Mouse (Mus musculus): Measurements from ENCODE around the gene Nicn1. TPM values are rescaled to one million over a fixed set of nuclear protein-coding genes. Genes with fewer than 3 reads are reported as not detected.
A peak's percentile ranks its signal among the peaks of the same experiment; 100 is the strongest.
"Not testable (repeated sequence)": the region's sequence is repeated elsewhere in the genome, so short reads cannot be mapped to it uniquely, and the experiment has no call there.

Nicn1 gene
- polyA plus RNA-seq, 1 experiment from 2014 or later: 46.9 TPM

DNA sequence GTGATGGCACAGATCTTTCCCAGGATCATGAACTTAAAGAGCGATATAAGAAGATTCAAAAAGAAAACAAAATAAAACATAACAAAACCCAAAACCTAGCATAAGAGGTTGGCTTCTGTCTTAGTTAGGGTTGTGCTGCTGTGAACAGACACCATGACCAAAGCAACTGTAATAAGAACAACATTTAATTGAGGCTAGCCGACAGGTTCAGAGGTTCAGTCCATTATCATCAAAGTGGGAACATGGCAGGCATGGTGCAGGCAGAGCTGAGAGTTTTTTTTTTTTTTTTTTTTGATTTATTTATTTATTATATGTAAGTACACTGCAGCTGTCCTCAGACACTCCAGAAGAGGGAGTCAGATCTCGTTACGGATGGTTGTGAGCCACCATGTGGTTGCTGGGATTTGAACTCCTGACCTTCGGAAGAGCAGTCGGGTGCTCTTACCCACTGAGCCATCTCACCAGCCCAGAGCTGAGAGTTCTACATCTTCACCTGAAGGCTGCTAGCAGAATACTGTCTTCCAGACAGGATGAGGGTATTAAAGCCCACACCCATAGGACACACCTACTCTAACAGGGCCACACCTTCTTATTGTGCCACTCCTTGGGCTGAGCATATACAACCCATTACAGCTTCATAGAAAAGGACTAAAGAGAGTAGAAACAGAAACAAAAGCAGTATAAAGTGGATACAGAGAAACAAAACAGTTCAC is 2.5 kb upstream of the Nicn1 start:
- 92% methylated on average over 4 of the region's 6 CpGs for WGBS

DNA sequence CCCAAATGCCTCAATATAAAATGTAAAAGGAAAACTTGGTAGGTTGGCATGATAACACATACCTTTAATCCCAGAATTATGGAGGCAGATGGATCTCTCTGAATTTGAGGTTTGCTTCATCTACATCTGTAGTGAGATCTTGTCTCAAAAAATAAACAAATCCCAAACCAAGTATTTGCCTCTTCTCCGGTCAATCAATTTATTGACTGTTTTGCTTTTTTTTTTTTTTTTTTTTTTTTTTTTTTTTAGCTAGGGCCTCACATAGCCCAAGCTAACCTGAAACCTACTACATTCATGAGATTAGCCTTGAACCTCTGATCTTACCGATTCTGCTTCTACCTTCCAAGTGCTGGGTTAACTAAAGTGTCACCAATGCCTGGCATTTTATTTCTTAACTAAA is 882 bp upstream of the Nicn1 start:
- Histone ChIP-seq H3K4me1 (ENCODE audit: control insufficient read depth, insufficient read depth, low read length) (no peaks in the 10 kb centered on the region; the same call in 1 of the 2 replicates), H3K9ac (replicated peaks; ENCODE audit: low read depth, low read length) (no peak overlapping the region), H3K27me3 (ENCODE audit: control insufficient read depth, insufficient read depth, low read length) (no peaks in the 10 kb centered on the region), H3K4me2 (replicated peaks; ENCODE audit: low read depth, low read length) (peak overlapping the region; percentile 33; the same call in 1 of the 2 replicates), H3K9me3 (ENCODE audit: control insufficient read depth, low read depth, low read length) (no peaks in the 10 kb centered on the region), H3K36me3 (ENCODE audit: control insufficient read depth, insufficient read depth, low read length) (no peaks in the 10 kb centered on the region), H3K27ac (ENCODE audit: low read length) (no peak overlapping the region), H3K4me3 (ENCODE audit: low read depth, low read length) (no peak overlapping the region)
- ATAC-seq (ENCODE audit: insufficient number of reproducible peaks, insufficient read depth, low FRiP score, low read depth): no peak
- 62% methylated on average over 2 of the region's 2 CpGs for WGBS

More for the DNA sequence above, 2.5 kb upstream of the Nicn1 start:
- H3K4me3 ChIP-seq (ENCODE audit: low read depth, low read length); H3K4me1 ChIP-seq (ENCODE audit: control insufficient read depth, insufficient read depth, low read length); H3K4me2 ChIP-seq (replicated peaks; ENCODE audit: low read depth, low read length); H3K36me3 ChIP-seq (ENCODE audit: control insufficient read depth, insufficient read depth, low read length); ATAC-seq (ENCODE audit: insufficient number of reproducible peaks, insufficient read depth, low FRiP score, low read depth); H3K9me3 ChIP-seq (ENCODE audit: control insufficient read depth, low read depth, low read length); H3K27me3 ChIP-seq (ENCODE audit: control insufficient read depth, insufficient read depth, low read length); H3K9ac ChIP-seq (replicated peaks; ENCODE audit: low read depth, low read length); H3K27ac ChIP-seq (ENCODE audit: low read length): not testable (repeated sequence)

DNA sequence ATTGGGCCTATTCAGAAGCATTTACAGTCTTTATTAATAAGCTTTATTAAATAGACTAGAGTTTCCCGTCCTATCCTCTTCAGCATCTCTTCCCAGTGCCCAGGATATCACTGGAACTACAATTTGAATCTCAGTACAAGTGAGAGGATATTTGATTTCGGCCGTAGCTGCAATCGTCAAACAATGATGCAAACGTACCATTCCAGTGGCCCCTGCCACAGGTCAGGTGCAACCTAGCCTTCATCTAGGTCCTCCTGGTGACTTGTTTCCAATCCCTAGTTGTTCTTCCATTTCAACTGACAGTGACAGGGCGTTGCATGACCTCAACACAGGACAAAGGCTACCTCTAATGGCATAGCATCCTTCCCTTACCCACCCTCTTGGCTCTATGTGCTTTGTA is 544 bp downstream of the Nicn1 start:
- Histone ChIP-seq H3K27me3 (ENCODE audit: control insufficient read depth, insufficient read depth, low read length) (no peaks in the 10 kb centered on the region), H3K9me3 (ENCODE audit: control insufficient read depth, low read depth, low read length) (no peaks in the 10 kb centered on the region), H3K36me3 (ENCODE audit: control insufficient read depth, insufficient read depth, low read length) (no peaks in the 10 kb centered on the region; the same call in 1 of the 2 replicates), H3K9ac (replicated peaks; ENCODE audit: low read depth, low read length) (no peak overlapping the region), H3K4me2 (replicated peaks; ENCODE audit: low read depth, low read length) (peak overlapping the region; percentile 44), H3K27ac (ENCODE audit: low read length) (peak overlapping the region; percentile 18; the same call in 1 of the 2 replicates), H3K4me3 (ENCODE audit: low read depth, low read length) (peak overlapping the region; percentile 40), H3K4me1 (ENCODE audit: control insufficient read depth, insufficient read depth, low read length) (no peaks in the 10 kb centered on the region; the same call in 1 of the 2 replicates)
- 49% methylated on average over 6 of the region's 6 CpGs for WGBS
- ATAC-seq (ENCODE audit: insufficient number of reproducible peaks, insufficient read depth, low FRiP score, low read depth): no peak

DNA sequence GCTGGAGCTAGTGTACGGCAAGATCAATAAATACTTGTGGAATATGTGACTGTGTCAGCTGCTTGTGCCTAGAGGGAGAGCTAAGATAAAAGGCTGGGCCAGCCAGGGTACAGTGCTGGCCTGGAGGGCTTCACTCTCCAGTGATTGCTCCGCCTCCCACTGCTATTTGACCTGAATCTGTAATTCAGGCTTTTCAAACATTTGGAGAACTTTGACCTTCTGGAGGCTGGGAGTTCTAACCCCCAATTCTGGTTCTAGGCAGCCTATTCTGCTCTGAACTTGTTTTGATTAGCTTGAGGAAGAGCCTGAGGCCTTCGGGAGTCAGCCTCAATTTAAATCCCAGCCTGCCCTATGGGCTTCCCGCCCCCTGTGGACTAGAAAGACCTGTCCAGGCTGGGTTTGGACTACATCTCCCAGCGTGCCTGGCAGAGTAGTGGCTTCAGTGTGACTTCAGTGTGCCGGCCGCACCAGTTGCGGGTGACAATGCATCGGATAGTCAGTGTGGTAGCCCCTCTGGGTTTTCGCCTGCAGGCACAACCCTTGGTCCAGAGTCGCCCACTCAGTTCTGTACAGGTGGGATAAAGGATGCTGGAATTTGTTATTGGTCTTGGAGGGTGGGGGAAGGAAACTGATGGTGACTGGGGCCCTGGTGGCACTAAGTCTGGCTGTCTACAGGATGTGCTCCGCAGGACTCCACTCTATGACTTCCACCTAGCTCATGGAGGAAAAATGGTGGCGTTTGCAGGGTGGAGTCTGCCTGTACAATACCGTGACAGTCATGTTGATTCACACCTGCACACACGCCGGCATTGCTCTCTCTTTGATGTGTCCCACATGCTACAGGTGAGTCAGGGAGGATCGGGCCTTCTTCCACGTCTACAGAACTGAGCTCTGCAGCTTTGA is 6.5 kb downstream of the Nicn1 start, which contains the start of gene Amt:
Gene Amt (plus strand): TSS at position 401 of the 903 bp plus-strand sequence.
- Histone ChIP-seq H3K36me3 (ENCODE audit: control insufficient read depth, insufficient read depth, low read length) (peaks cover 2% of the 10 kb centered on the region), H3K27me3 (ENCODE audit: control insufficient read depth, insufficient read depth, low read length) (no peaks in the 10 kb centered on the region), H3K9ac (replicated peaks; ENCODE audit: low read depth, low read length) (no peak within 1 kb of the TSS), H3K27ac (ENCODE audit: low read length) (peak within 1 kb of the TSS; percentile 74), H3K9me3 (ENCODE audit: control insufficient read depth, low read depth, low read length) (no peaks in the 10 kb centered on the region), H3K4me1 (ENCODE audit: control insufficient read depth, insufficient read depth, low read length) (no peaks in the 10 kb centered on the region), H3K4me2 (replicated peaks; ENCODE audit: low read depth, low read length) (peak within 1 kb of the TSS; percentile 25), H3K4me3 (ENCODE audit: low read depth, low read length) (peak within 1 kb of the TSS; percentile 25; the same call in 1 of the 2 replicates)
- ATAC-seq (ENCODE audit: insufficient number of reproducible peaks, insufficient read depth, low FRiP score, low read depth): peak; percentile 81
- 21% methylated on average over 18 of the region's 18 CpGs for WGBS

DNA sequence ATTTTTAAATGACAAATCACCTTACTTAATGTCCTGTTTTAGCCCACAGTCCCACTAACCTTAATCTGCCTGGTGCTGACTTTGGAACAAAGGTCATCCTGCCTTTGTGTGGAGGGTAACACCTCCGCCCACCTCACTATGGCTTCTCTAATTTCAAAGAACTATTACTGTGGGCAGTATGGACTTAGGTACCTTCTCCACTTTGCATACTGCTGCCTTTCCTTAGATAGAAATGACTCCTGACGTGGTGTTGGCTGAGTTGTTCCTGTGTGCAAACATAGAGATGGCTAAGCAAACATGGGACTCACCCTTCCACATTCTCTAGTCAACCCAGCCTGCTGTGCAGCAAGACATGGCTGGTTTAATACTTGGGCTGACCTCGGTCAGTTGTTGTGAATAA is 11.6 kb downstream of the Nicn1 start:
- Histone ChIP-seq H3K4me2 (replicated peaks; ENCODE audit: low read depth, low read length) (no peak overlapping the region), H3K36me3 (ENCODE audit: control insufficient read depth, insufficient read depth, low read length) (peaks cover 21% of the 10 kb centered on the region), H3K4me3 (ENCODE audit: low read depth, low read length) (no peak overlapping the region), H3K27ac (ENCODE audit: low read length) (peak overlapping the region; percentile 72; the same call in 1 of the 2 replicates), H3K27me3 (ENCODE audit: control insufficient read depth, insufficient read depth, low read length) (no peaks in the 10 kb centered on the region), H3K9ac (replicated peaks; ENCODE audit: low read depth, low read length) (no peak overlapping the region), H3K4me1 (ENCODE audit: control insufficient read depth, insufficient read depth, low read length) (peaks cover 6% of the 10 kb centered on the region), H3K9me3 (ENCODE audit: control insufficient read depth, low read depth, low read length) (no peaks in the 10 kb centered on the region)
- ATAC-seq (ENCODE audit: insufficient number of reproducible peaks, insufficient read depth, low FRiP score, low read depth): peak; percentile 5; the same call in 1 of the 2 replicates
- WGBS: 65% methylated on average over 3 of the region's 3 CpGs

DNA sequence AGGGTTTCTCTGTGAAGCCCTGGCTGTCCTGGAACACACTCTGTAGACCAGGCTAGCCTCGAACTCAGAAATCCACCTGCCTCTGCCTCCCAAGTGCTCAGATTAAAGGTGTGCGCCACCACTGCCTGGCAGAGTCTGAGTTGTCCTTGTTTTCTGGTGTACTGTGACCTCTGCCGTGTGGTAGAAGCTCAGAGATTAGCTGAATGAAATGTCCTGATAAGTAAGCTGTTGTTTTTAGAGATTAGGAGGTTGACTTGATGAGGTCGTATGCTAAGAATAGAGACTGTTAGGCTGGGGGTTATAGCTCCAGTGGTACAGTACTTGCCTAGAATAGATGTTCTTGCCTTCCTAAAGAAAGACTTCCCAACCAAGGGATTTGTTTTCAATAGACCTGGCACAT is 14.5 kb downstream of the Nicn1 start:
- peaks cover 21% of the 10 kb centered on the region for H3K36me3 ChIP-seq (ENCODE audit: control insufficient read depth, insufficient read depth, low read length)
- H3K4me3 ChIP-seq (ENCODE audit: low read depth, low read length): peak overlapping the region; percentile 87
- ATAC-seq (ENCODE audit: insufficient number of reproducible peaks, insufficient read depth, low FRiP score, low read depth): no peak
- WGBS: 76% methylated on average over 4 of the region's 4 CpGs
- H3K9me3 ChIP-seq (ENCODE audit: control insufficient read depth, low read depth, low read length): no peaks in the 10 kb centered on the region
- H3K27me3 ChIP-seq (ENCODE audit: control insufficient read depth, insufficient read depth, low read length): no peaks in the 10 kb centered on the region
- H3K4me2 ChIP-seq (replicated peaks; ENCODE audit: low read depth, low read length): peak overlapping the region; percentile 93
- peak overlapping the region; percentile 60; the same call in 1 of the 2 replicates for H3K9ac ChIP-seq (replicated peaks; ENCODE audit: low read depth, low read length)
- no peak overlapping the region for H3K27ac ChIP-seq (ENCODE audit: low read length)
- peaks cover 26% of the 10 kb centered on the region for H3K4me1 ChIP-seq (ENCODE audit: control insufficient read depth, insufficient read depth, low read length)

DNA sequence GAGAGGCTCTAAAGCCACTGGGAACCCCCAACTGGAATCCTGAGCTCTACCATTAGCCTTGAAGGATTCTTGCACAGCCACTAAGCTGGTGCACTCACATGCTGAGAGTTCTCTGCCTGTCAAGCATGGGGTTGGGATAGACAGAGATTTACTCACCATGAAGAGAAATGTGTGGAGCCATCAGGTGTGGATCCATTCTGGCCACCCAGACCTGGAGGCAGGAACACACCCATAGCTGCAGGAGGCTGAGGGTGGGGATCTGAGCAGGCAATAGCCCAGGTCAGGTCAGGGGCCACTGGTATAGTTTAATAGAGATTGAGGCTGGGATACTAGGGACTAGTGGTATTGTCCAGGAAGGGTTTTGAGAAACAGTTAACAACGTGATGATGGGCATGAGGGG is 14.9 kb downstream of the Nicn1 start:
- Histone ChIP-seq H3K9ac (replicated peaks; ENCODE audit: low read depth, low read length) (peak overlapping the region; percentile 60), H3K4me3 (ENCODE audit: low read depth, low read length) (peak overlapping the region; percentile 87), H3K4me1 (ENCODE audit: control insufficient read depth, insufficient read depth, low read length) (peaks cover 26% of the 10 kb centered on the region), H3K4me2 (replicated peaks; ENCODE audit: low read depth, low read length) (peak overlapping the region; percentile 93), H3K27me3 (ENCODE audit: control insufficient read depth, insufficient read depth, low read length) (no peaks in the 10 kb centered on the region), H3K36me3 (ENCODE audit: control insufficient read depth, insufficient read depth, low read length) (peaks cover 21% of the 10 kb centered on the region), H3K9me3 (ENCODE audit: control insufficient read depth, low read depth, low read length) (no peaks in the 10 kb centered on the region), H3K27ac (ENCODE audit: low read length) (peak overlapping the region; percentile 57; the same call in 1 of the 2 replicates)
- WGBS: 0% methylated on average over 1 of the region's 1 CpGs
- no peak for ATAC-seq (ENCODE audit: insufficient number of reproducible peaks, insufficient read depth, low FRiP score, low read depth)

Measured in stomach, embryonic 14.5 days (tissue).